Mouse (Mus musculus): ENCODE results near the gene Rfwd3. TPM values are rescaled to one million over a fixed set of nuclear protein-coding genes. Genes with fewer than 3 reads are reported as not detected.

Rfwd3 gene
- 4.7 and 6.2 TPM in 2 replicates for polyA plus RNA-seq (2021; fragmentation: Nextera tagmentation)
- long read RNA-seq, experiment 1, full-length matches to known transcripts, result 8 of 18 reads
- long read RNA-seq, experiment 1, partial matches to known transcripts, result 4 of 18 reads
- long read RNA-seq, experiment 1, other reads (novel, unspliced or antisense), result 6 of 18 reads
- long read RNA-seq, experiment 2, full-length matches to known transcripts, result 41 of 51 reads
- long read RNA-seq, experiment 2, partial matches to known transcripts, result 8 of 51 reads
- long read RNA-seq, experiment 2, other reads (novel, unspliced or antisense), result 2 of 51 reads

DNA sequence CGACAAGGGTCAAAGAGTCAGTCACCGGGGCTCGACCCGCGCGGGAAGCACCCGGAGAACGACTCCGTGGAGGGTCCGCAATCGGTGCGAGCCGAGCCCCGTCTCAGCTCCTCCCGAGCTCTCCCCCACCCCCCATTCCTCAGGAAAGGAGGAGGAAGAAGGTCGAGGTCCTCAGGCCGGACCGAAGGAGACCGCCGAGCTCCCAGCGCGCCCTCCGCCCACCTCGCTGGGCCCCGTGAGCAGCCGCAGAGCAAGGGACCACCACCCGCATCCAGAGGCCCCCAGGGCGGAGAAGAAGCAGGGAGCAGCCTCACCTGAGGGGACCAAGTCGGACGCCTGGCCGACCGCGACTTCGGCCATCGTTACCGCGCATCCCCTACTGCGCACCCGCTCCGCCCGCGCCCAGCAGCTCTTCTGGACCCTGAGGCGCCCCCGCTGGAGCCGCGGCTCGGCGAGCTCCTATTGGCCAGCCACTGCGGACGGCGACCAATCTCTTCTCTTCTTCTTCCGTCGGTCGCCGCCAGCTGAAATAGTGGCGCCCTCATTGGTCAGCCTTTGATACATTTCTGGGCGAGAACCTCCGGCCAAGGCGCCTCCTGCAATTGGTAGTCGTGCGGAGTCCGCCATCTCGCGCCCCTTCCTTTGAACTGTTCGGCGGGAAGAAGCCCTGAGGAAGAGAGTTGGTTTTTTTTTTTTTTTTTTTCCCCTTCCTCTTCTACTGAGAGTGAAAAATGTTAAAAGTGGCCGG lies at the start of gene Rfwd3:
Gene Rfwd3 (minus strand): TSS at position 402 of the 748 bp plus-strand sequence.

GRCm38 (mm10) chr8:111337890-111338347 lies 37.9 kb upstream of the Rfwd3 start, which contains the start of gene Mlkl:
Gene Mlkl (minus strand): TSS chr8:111338177.

GRCm38 (mm10) chr8:111258631-111259407 lies 41.2 kb downstream of the Rfwd3 start, which contains the start of gene Glg1:
Gene Glg1 (minus strand): TSS chr8:111259216.

Other genes with a start within 250 kb of the Rfwd3 start
- gene Exosc6, start 243.9 kb downstream of the Rfwd3 start, polyA plus RNA-seq (2021; fragmentation: Nextera tagmentation), result not detected in 2 replicates
- 1.7 and 3.3 TPM in 2 replicates for gene Clec18a, start 207.8 kb downstream of the Rfwd3 start, polyA plus RNA-seq (2021; fragmentation: Nextera tagmentation)
- gene Pdpr, start 205.6 kb downstream of the Rfwd3 start, polyA plus RNA-seq (2021; fragmentation: Nextera tagmentation), result 4.6 and 5.7 TPM in 2 replicates
- gene Glg1, start 41.0 kb downstream of the Rfwd3 start, polyA plus RNA-seq (2021; fragmentation: Nextera tagmentation), result 44.7 and 45.4 TPM in 2 replicates
- gene Mlkl, start 38.0 kb upstream of the Rfwd3 start, polyA plus RNA-seq (2021; fragmentation: Nextera tagmentation), result 0.09 TPM in 1 of 2 replicates, not detected in the other
- gene Fa2h, start 93.6 kb upstream of the Rfwd3 start, polyA plus RNA-seq (2021; fragmentation: Nextera tagmentation), result 11.2 and 15.8 TPM in 2 replicates
- 2.5 and 3.1 TPM in 2 replicates for gene Wdr59, start 221.9 kb upstream of the Rfwd3 start, polyA plus RNA-seq (2021; fragmentation: Nextera tagmentation)
- 12.6 and 13.8 TPM in 2 replicates for gene Znrf1, start 235.9 kb upstream of the Rfwd3 start, polyA plus RNA-seq (2021; fragmentation: Nextera tagmentation)